Mouse (Mus musculus): ENCODE measurements around the gene Etfa. TPM values are rescaled to one million over a fixed set of nuclear protein-coding genes. Genes with fewer than 3 reads are reported as not detected.

Etfa gene
- total and polyA plus RNA-seq, 2 experiments from 2014 or later: 94.5 to 929 TPM

GRCm38 (mm10) chr9:55476084-55476483, 36.0 kb downstream of the Etfa start:
- no peaks in the 10 kb centered on the region for H3K4me1 ChIP-seq (ENCODE audit: control insufficient read depth, insufficient read depth)
- no peak overlapping the region for H3K4me3 ChIP-seq (ENCODE audit: low read depth, low read length)
- no peak overlapping the region for H3K9ac ChIP-seq (replicated peaks; ENCODE audit: low read depth, low read length)
- 55% methylated on average over 1 of the region's 1 CpGs for WGBS
- H3K9me3 ChIP-seq (replicated peaks; ENCODE audit: control insufficient read depth, low read length): no peaks in the 10 kb centered on the region
- H3K27me3 ChIP-seq (ENCODE audit: control insufficient read depth, insufficient read depth, low read length): no peaks in the 10 kb centered on the region
- TF ChIP-seq CTCF (IDR thresholded peaks at IDR 0.05; ENCODE audit: low read depth) (no peak), EP300 (IDR thresholded peaks at IDR 0.05; ENCODE audit: low read depth) (no peak)
- ATAC-seq (ENCODE audit: insufficient read depth, low read depth) (no peak), DNase-seq (ENCODE audit: low spot score) (no peak)
- no peak overlapping the region for H3K4me2 ChIP-seq (ENCODE audit: low read depth, low read length)
- H3K27ac ChIP-seq (ENCODE audit: low read depth): no peak overlapping the region
- H3K36me3 ChIP-seq (replicated peaks; ENCODE audit: control insufficient read depth, insufficient read depth, low read length): peaks cover 32% of the 10 kb centered on the region

DNA sequence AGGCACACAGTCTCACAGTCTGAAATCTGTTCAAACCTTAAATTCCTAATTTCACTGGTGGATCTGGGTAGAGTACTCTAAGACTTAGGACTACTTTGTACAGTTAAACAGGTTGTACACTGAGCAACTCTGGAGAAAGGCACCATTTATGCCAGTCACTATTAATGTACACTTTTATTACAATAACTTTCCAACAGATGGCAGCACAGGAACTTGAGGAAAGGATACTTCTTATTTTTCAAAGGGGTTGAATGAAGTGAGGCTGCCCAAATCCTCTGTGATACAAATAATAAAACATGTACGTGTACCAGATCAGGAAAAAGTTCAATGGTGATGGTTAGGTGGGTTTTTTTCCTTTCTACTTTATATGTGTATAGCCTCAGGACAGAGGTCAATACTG, 43.6 kb downstream of the Etfa start:
- Histone ChIP-seq H3K36me3 (replicated peaks; ENCODE audit: control insufficient read depth, insufficient read depth, low read length) (peaks cover 38% of the 10 kb centered on the region), H3K27me3 (ENCODE audit: control insufficient read depth, insufficient read depth, low read length) (no peaks in the 10 kb centered on the region), H3K27ac (ENCODE audit: low read depth) (no peak overlapping the region), H3K4me1 (ENCODE audit: control insufficient read depth, insufficient read depth) (no peaks in the 10 kb centered on the region), H3K4me2 (ENCODE audit: low read depth, low read length) (no peak overlapping the region), H3K9ac (replicated peaks; ENCODE audit: low read depth, low read length) (no peak overlapping the region), H3K9me3 (replicated peaks; ENCODE audit: control insufficient read depth, low read length) (no peaks in the 10 kb centered on the region), H3K4me3 (ENCODE audit: low read depth, low read length) (no peak overlapping the region)
- WGBS: 52% methylated on average over 1 of the region's 1 CpGs
- ATAC-seq (ENCODE audit: insufficient read depth, low read depth) (no peak), DNase-seq (ENCODE audit: low spot score) (peak; percentile 61)
- TF ChIP-seq EP300 (IDR thresholded peaks at IDR 0.05; ENCODE audit: low read depth) (no peak), CTCF (IDR thresholded peaks at IDR 0.05; ENCODE audit: low read depth) (peak; percentile 52)

DNA sequence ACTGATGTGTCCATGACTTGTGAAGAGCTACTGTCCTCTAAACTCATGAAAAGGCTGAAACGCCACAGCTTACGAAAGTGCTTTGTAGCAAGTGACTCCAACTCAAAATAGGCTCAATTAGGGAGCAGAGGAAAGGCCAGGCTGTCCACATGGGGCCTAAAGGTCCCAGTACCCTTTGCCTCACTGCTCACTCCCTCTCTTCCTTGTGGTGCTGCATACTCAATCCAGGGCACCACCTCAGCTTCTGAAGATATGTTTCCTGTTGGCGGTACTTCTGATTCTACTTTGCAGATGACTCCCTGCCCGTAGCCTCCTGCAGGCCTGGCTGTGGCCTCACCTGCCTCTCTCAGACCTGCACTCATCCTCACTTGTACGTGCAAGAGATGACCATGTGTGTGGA, 58.7 kb downstream of the Etfa start:
- H3K4me2 ChIP-seq (ENCODE audit: low read depth, low read length): no peak overlapping the region
- H3K27me3 ChIP-seq (ENCODE audit: control insufficient read depth, insufficient read depth, low read length): no peaks in the 10 kb centered on the region
- H3K27ac ChIP-seq (ENCODE audit: low read depth): no peak overlapping the region
- no peak overlapping the region for H3K9ac ChIP-seq (replicated peaks; ENCODE audit: low read depth, low read length)
- DNase-seq (ENCODE audit: low spot score): no peak
- ATAC-seq (ENCODE audit: insufficient read depth, low read depth): no peak
- WGBS: 89% methylated on average over 5 of the region's 5 CpGs
- no peak overlapping the region for H3K4me3 ChIP-seq (ENCODE audit: low read depth, low read length)
- no peaks in the 10 kb centered on the region for H3K4me1 ChIP-seq (ENCODE audit: control insufficient read depth, insufficient read depth)
- H3K9me3 ChIP-seq (replicated peaks; ENCODE audit: control insufficient read depth, low read length): no peaks in the 10 kb centered on the region
- peaks cover 24% of the 10 kb centered on the region for H3K36me3 ChIP-seq (replicated peaks; ENCODE audit: control insufficient read depth, insufficient read depth, low read length)
- TF ChIP-seq CTCF (IDR thresholded peaks at IDR 0.05; ENCODE audit: low read depth) (no peak), EP300 (IDR thresholded peaks at IDR 0.05; ENCODE audit: low read depth) (no peak)

DNA sequence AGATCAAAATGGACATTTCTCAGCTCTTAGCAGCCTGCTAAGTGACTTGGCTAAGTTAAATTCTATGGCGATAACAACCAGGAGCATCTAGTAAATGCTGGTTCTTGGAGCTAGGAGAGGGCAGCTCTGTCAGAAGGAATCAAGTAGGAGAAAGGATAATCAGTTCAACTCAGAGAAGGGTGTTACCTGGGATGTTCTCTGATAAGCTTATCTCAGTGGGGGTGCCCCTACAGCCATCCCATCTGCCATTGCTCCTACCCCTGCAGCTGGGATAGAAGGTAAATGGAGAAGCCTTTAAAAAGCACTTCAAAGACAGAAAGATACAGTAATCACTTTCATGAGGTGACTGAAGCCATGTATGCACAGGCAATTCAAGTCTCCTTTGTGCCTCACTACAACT, 59.1 kb downstream of the Etfa start:
- Histone ChIP-seq H3K27ac (ENCODE audit: low read depth) (no peak overlapping the region), H3K36me3 (replicated peaks; ENCODE audit: control insufficient read depth, insufficient read depth, low read length) (peaks cover 24% of the 10 kb centered on the region), H3K27me3 (ENCODE audit: control insufficient read depth, insufficient read depth, low read length) (no peaks in the 10 kb centered on the region), H3K4me3 (ENCODE audit: low read depth, low read length) (no peak overlapping the region), H3K4me2 (ENCODE audit: low read depth, low read length) (no peak overlapping the region), H3K9me3 (replicated peaks; ENCODE audit: control insufficient read depth, low read length) (no peaks in the 10 kb centered on the region), H3K4me1 (ENCODE audit: control insufficient read depth, insufficient read depth) (no peaks in the 10 kb centered on the region), H3K9ac (replicated peaks; ENCODE audit: low read depth, low read length) (no peak overlapping the region)
- ATAC-seq (ENCODE audit: insufficient read depth, low read depth) (no peak), DNase-seq (ENCODE audit: low spot score) (no peak)
- 88% methylated on average over 1 of the region's 1 CpGs for WGBS
- TF ChIP-seq CTCF (IDR thresholded peaks at IDR 0.05; ENCODE audit: low read depth) (no peak), EP300 (IDR thresholded peaks at IDR 0.05; ENCODE audit: low read depth) (no peak)

DNA sequence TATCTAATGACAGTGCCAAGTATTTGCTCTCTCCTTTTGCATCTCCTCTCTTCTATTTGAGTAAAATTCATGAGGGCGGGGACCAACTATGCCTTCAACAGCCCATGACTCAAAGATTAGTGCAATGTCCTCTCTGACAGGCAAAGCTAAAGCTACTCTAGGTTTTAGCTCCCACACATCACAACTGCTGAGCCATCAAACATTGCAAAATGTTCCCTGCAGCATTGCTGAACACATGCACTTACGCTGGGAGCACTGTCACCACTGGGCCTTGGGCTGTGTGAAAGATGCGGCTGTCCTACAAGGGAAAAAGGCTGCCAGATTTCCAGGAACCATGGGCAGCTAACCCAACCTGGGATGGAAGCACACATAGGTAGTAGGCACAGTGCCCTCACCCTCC, 60.6 kb downstream of the Etfa start:
- WGBS: 87% methylated on average over 3 of the region's 3 CpGs
- TF ChIP-seq EP300 (IDR thresholded peaks at IDR 0.05; ENCODE audit: low read depth) (no peak), CTCF (IDR thresholded peaks at IDR 0.05; ENCODE audit: low read depth) (no peak)
- no peak for ATAC-seq (ENCODE audit: insufficient read depth, low read depth)
- Histone ChIP-seq H3K27me3 (ENCODE audit: control insufficient read depth, insufficient read depth, low read length) (no peaks in the 10 kb centered on the region), H3K4me2 (ENCODE audit: low read depth, low read length) (no peak overlapping the region), H3K4me3 (ENCODE audit: low read depth, low read length) (no peak overlapping the region), H3K27ac (ENCODE audit: low read depth) (no peak overlapping the region), H3K9me3 (replicated peaks; ENCODE audit: control insufficient read depth, low read length) (no peaks in the 10 kb centered on the region), H3K9ac (replicated peaks; ENCODE audit: low read depth, low read length) (no peak overlapping the region), H3K4me1 (ENCODE audit: control insufficient read depth, insufficient read depth) (no peaks in the 10 kb centered on the region), H3K36me3 (replicated peaks; ENCODE audit: control insufficient read depth, insufficient read depth, low read length) (peaks cover 22% of the 10 kb centered on the region)
- DNase-seq (ENCODE audit: low spot score): no peak

GRCm38 (mm10) chr9:55450035-55450434, 62.0 kb downstream of the Etfa start:
- DNase-seq (ENCODE audit: low spot score) (no peak), ATAC-seq (ENCODE audit: insufficient read depth, low read depth) (no peak)
- Histone ChIP-seq H3K9me3 (replicated peaks; ENCODE audit: control insufficient read depth, low read length) (no peaks in the 10 kb centered on the region), H3K4me3 (ENCODE audit: low read depth, low read length) (no peak overlapping the region), H3K36me3 (replicated peaks; ENCODE audit: control insufficient read depth, insufficient read depth, low read length) (peaks cover 15% of the 10 kb centered on the region), H3K27ac (ENCODE audit: low read depth) (no peak overlapping the region), H3K27me3 (ENCODE audit: control insufficient read depth, insufficient read depth, low read length) (no peaks in the 10 kb centered on the region), H3K9ac (replicated peaks; ENCODE audit: low read depth, low read length) (no peak overlapping the region), H3K4me1 (ENCODE audit: control insufficient read depth, insufficient read depth) (no peaks in the 10 kb centered on the region), H3K4me2 (ENCODE audit: low read depth, low read length) (no peak overlapping the region)
- no peak for TF ChIP-seq CTCF (IDR thresholded peaks at IDR 0.05; ENCODE audit: low read depth)
- TF ChIP-seq EP300 (IDR thresholded peaks at IDR 0.05; ENCODE audit: low read depth): no peak
- WGBS: 77% methylated on average over 6 of the region's 6 CpGs

All from heart, postnatal 0 days (tissue).